23 mouse cellular contexts compared by ENCODE assay signal in genomic region chr2:43749321-43749720, GRCm38 (mm10). TPM values are rescaled to one million over a fixed set of nuclear protein-coding genes. Genes with fewer than 3 reads are reported as not detected.
DNase-seq lines count a peak whose midpoint lies in the region; ATAC-seq lines count a peak whose summit lies in the region.
"Had no signal": no experiment of that assay in that cellular context is flagged by ENCODE, and none has a peak within 500 bp of the region (broad histone marks: within the 10 kb centered on the region; RNA-seq: fewer than 3 reads in every experiment).

No protein-coding gene starts in this region.

- 48% methylated on average over 3 of the region's 3 CpGs for WGBS in liver, embryonic 11.5 days
- 25% methylated on average over 3 of the region's 3 CpGs for WGBS in liver, embryonic 12.5 days (ENCODE audit: insufficient replicate concordance)
- WGBS in macrophage (ENCODE audit: missing documents) = 2% methylated on average over 3 of the region's 3 CpGs
- 88% methylated on average over 3 of the region's 3 CpGs for WGBS in midbrain, embryonic 11.5 days

- peaks cover 55% of the 10 kb centered on the region for H3K79me2 ChIP-seq in macrophage (ENCODE audit: inconsistent target)

- H3K4me2 ChIP-seq in liver, embryonic 11.5 days = peak overlapping the region; percentile 35
- H3K4me2 ChIP-seq in liver, embryonic 12.5 days = peak overlapping the region; percentile 50
- H3K4me2 ChIP-seq in midbrain, embryonic 11.5 days = no peak overlapping the region
- H3K4me2 ChIP-seq: embryonic facial prominence, embryonic 15.5 days; heart, embryonic 13.5 days; hindbrain, embryonic 15.5 days; intestine, embryonic 15.5 days; neural tube, embryonic 13.5 days; stomach, embryonic 15.5 days had no signal

- no peak for DNase-seq in liver, embryonic 11.5 days (ENCODE audit: low spot score)
- DNase-seq in liver = no peak
- DNase-seq in CD4-positive helper T cell, adult 2 months (ENCODE audit: low read depth, low spot score) = peak; percentile 30
- no peak for DNase-seq in kidney, postnatal 36 days
- DNase-seq in cerebellum, adult 18-20 months = no peak
- DNase-seq in midbrain, embryonic 11.5 days (ENCODE audit: low spot score, missing footprints) = no peak
- DNase-seq: adrenal gland, postnatal 14 days; cerebellum, adult 9-11 months; gastrocnemius, postnatal 14 days; heart, postnatal 4 days; kidney, adult 9 months; kidney, postnatal 25 days; midbrain, embryonic 14.5 days; thymus, postnatal 36 days had no signal

- H3K27me3 ChIP-seq in liver, embryonic 11.5 days (replicated peaks; ENCODE audit: control insufficient read depth, insufficient read depth, low read length) = no peaks in the 10 kb centered on the region
- H3K27me3 ChIP-seq in liver, embryonic 12.5 days (replicated peaks) = no peaks in the 10 kb centered on the region
- H3K27me3 ChIP-seq in midbrain, embryonic 11.5 days (ENCODE audit: control insufficient read depth, insufficient read depth, low read length) = no peaks in the 10 kb centered on the region
- H3K27me3 ChIP-seq: embryonic facial prominence, embryonic 15.5 days; heart, embryonic 13.5 days; hindbrain, embryonic 15.5 days; intestine, embryonic 15.5 days; neural tube, embryonic 13.5 days; stomach, embryonic 15.5 days had no signal

- no peak for ATAC-seq in liver, embryonic 11.5 days (replicated peaks; ENCODE audit: low FRiP score)
- no peak for ATAC-seq in liver, embryonic 12.5 days
- ATAC-seq in midbrain, embryonic 11.5 days (ENCODE audit: low FRiP score) = no peak
- ATAC-seq: forebrain, embryonic 14.5 days; intestine, embryonic 15.5 days had no signal

- H3K27ac ChIP-seq in liver, embryonic 11.5 days (ENCODE audit: low read depth, low read length) = no peak overlapping the region
- 0 out of 2 replicates have a peak overlapping the region, but pooled peaks have one; percentile 25 for H3K27ac ChIP-seq in liver, embryonic 12.5 days
- peak overlapping the region; percentile 67 for H3K27ac ChIP-seq in macrophage
- no peak overlapping the region for H3K27ac ChIP-seq in midbrain, embryonic 11.5 days (ENCODE audit: low read depth, low read length)
- H3K27ac ChIP-seq: embryonic facial prominence, embryonic 15.5 days; heart, embryonic 13.5 days; hindbrain, embryonic 15.5 days; intestine, embryonic 15.5 days; neural tube, embryonic 13.5 days; stomach, embryonic 15.5 days had no signal

- no peaks in the 10 kb centered on the region for H3K9me3 ChIP-seq in liver, embryonic 11.5 days (ENCODE audit: control insufficient read depth, low read length)
- no peaks in the 10 kb centered on the region for H3K9me3 ChIP-seq in liver, embryonic 12.5 days (replicated peaks)
- no peaks in the 10 kb centered on the region for H3K9me3 ChIP-seq in midbrain, embryonic 11.5 days (ENCODE audit: control insufficient read depth, low read length)
- H3K9me3 ChIP-seq: embryonic facial prominence, embryonic 15.5 days; heart, embryonic 13.5 days; hindbrain, embryonic 15.5 days; intestine, embryonic 15.5 days; neural tube, embryonic 13.5 days; stomach, embryonic 15.5 days had no signal

- H3K4me3 ChIP-seq in liver, embryonic 11.5 days (ENCODE audit: low read depth, low read length) = no peak overlapping the region
- peak overlapping the region; percentile 19 for H3K4me3 ChIP-seq in liver, embryonic 12.5 days
- H3K4me3 ChIP-seq in macrophage (ENCODE audit: inconsistent target) = peak overlapping the region; percentile 45
- no peak overlapping the region for H3K4me3 ChIP-seq in midbrain, embryonic 11.5 days (ENCODE audit: low read depth, low read length)
- H3K4me3 ChIP-seq: embryonic facial prominence, embryonic 15.5 days; heart, embryonic 13.5 days; hindbrain, embryonic 15.5 days; intestine, embryonic 15.5 days; neural tube, embryonic 13.5 days; stomach, embryonic 15.5 days had no signal

- H3K36me3 ChIP-seq in liver, embryonic 11.5 days (ENCODE audit: control insufficient read depth, insufficient read depth, low read length) = no peaks in the 10 kb centered on the region
- no peaks in the 10 kb centered on the region for H3K36me3 ChIP-seq in liver, embryonic 12.5 days
- H3K36me3 ChIP-seq in macrophage (ENCODE audit: inconsistent target) = no peaks in the 10 kb centered on the region
- H3K36me3 ChIP-seq in midbrain, embryonic 11.5 days (ENCODE audit: control insufficient read depth, insufficient read depth, low read length) = no peaks in the 10 kb centered on the region
- H3K36me3 ChIP-seq: embryonic facial prominence, embryonic 15.5 days; heart, embryonic 13.5 days; hindbrain, embryonic 15.5 days; intestine, embryonic 15.5 days; neural tube, embryonic 13.5 days; stomach, embryonic 15.5 days had no signal

- peaks cover 5% of the 10 kb centered on the region for H3K4me1 ChIP-seq in liver, embryonic 11.5 days (replicated peaks; ENCODE audit: control insufficient read depth, insufficient read depth, low read length)
- peaks cover 21% of the 10 kb centered on the region for H3K4me1 ChIP-seq in liver, embryonic 12.5 days
- no peaks in the 10 kb centered on the region for H3K4me1 ChIP-seq in midbrain, embryonic 11.5 days (ENCODE audit: control insufficient read depth, insufficient read depth, low read length)
- H3K4me1 ChIP-seq: embryonic facial prominence, embryonic 15.5 days; heart, embryonic 13.5 days; hindbrain, embryonic 15.5 days; intestine, embryonic 15.5 days; neural tube, embryonic 13.5 days; stomach, embryonic 15.5 days had no signal

- H3K9ac ChIP-seq in liver, embryonic 11.5 days (ENCODE audit: low read depth, low read length) = no peak overlapping the region
- H3K9ac ChIP-seq in liver, embryonic 12.5 days = peak overlapping the region; percentile 48; the same call in 1 of the 2 replicates
- no peak overlapping the region for H3K9ac ChIP-seq in midbrain, embryonic 11.5 days (ENCODE audit: low read length)
- H3K9ac ChIP-seq: embryonic facial prominence, embryonic 15.5 days; heart, embryonic 13.5 days; hindbrain, embryonic 15.5 days; intestine, embryonic 15.5 days; neural tube, embryonic 13.5 days; stomach, embryonic 15.5 days had no signal

RNA-seq across cellular contexts. Expression of gene Arhgap15, which starts 0.7 kb away (rescaled TPM):
- 6.4 and 7.4 TPM in 2 replicates for polyA plus RNA-seq in liver, embryonic 11.5 days (2014; fragmentation: Nextera tagmentation; extraction: Ambion mirVana)
- 5.7 and 5.8 TPM in 2 replicates for polyA plus RNA-seq in liver, embryonic 12.5 days (2016; fragmentation: Nextera tagmentation; extraction: Ambion mirVana)
- total RNA-seq in macrophage (2018; cell fraction: chromatin; rRNA removed) = 100 to 1,000 TPM in 24 of 26 experiments, 10 to 100 TPM in 2; 43.9 to 242 (median 191) TPM
- 10 to 100 TPM; 27.6 to 64.5 (median 42.0) TPM for total RNA-seq in macrophage (2018; cell fraction: cytosol; rRNA removed)
- 100 to 1,000 TPM in 14 of 26 experiments, 10 to 100 TPM in 12; 47.9 to 149 (median 105) TPM for total RNA-seq in macrophage (2018; cell fraction: nucleus; rRNA removed)
- polyA plus RNA-seq in macrophage (2018) = 12.5 to 41.0 TPM (median 22.6 TPM) in 3 replicates
- polyA plus RNA-seq in midbrain, embryonic 11.5 days (2014; fragmentation: Nextera tagmentation; extraction: Ambion mirVana) = 0.52 TPM in 2 replicates

Comparison
In these comparisons a context has a peak if more than half of its experiments do, and no peak if none do; other contexts are left out.
1. H3K27ac ChIP-seq: peak in liver, embryonic 12.5 days (single experiment) and macrophage (single experiment); none in liver, embryonic 11.5 days (single experiment) and midbrain, embryonic 11.5 days (single experiment).
2. H3K4me3 ChIP-seq: peak in liver, embryonic 12.5 days (single experiment) and macrophage (single experiment); none in liver, embryonic 11.5 days (single experiment) and midbrain, embryonic 11.5 days (single experiment).